Mouse (Mus musculus): ENCODE data around the gene Pygl. TPM values are rescaled to one million over a fixed set of nuclear protein-coding genes. Genes with fewer than 3 reads are reported as not detected.
"Not testable (repeated sequence)": the region's sequence is repeated elsewhere in the genome, so short reads cannot be mapped to it uniquely, and the experiment has no call there.

The Pygl gene
- polyA plus RNA-seq, 1 experiment, result 2.0 TPM

DNA sequence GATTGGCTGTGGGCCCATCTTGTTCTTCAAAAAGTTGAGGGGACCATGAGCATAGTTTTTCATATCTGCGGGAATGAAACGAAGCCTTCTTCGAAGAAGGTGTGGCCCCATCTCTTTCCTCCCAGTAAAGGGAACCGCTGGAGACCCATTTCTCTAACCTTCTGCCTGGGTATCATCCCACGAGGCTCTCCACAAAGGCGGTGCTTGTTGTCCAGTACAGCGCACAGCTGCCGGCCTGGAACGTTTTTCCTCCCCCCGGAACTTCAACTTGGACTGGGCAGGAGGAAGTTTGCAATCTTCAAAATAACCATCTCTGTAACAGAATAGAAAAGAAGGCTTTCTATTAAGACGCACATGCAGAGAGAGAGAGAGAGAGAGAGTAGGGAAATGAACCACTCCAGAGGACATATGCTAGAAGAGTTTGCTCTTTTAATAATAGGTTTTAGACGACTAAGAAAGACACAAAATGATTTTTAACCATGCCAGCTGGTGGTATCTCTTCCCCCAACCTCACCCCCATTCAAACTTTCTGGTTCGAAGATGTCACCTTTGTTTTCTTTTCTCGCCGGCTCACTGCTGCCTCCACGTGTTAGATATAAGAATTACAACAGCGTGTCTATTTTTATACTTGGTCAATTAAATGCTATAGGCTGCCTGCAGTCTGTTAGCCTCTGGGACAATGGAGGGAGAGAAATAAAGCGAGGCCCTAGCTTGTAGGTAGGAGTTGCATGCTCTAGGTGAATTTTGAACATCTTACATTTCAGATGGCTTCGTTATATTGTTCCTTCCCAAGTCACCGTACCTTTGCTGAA is 86.4 kb downstream of the Pygl start:
- Histone ChIP-seq H3K27me3 (ENCODE audit: control insufficient read depth, insufficient read depth, low read length) (no peaks in the 10 kb centered on the region), H3K27ac (ENCODE audit: control insufficient read depth, insufficient read depth, low read depth, low read length) (no peak overlapping the region)

DNA sequence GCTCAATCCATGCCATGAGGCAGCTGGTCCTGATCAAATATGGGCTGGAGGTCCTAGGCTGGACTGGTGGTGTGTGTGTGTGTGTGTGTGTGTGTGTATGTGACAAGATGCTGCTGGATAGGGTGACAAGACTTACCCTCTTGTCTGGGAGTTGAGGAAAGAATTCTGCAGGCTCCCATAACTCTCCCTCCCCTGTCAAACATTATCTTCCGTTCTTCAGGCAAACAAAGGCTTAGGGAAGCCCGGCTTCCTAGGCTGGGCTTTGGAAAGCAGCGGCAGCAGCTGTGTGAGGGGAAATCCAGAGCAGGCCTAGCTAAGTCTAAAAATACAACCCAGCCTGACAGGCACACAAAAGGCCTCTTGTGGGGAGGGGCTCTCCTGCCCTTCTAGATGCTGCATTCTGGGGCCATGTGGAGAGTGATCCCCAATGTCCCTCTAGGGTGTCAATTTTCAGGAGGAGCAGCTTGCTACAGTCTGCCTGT is 87.1 kb downstream of the Pygl start:
- H3K4me3 ChIP-seq (ENCODE audit: control insufficient read depth, low read depth, low read length); H3K27me3 ChIP-seq (ENCODE audit: control insufficient read depth, insufficient read depth, low read length); H3K36me3 ChIP-seq (ENCODE audit: control insufficient read depth, insufficient read depth, low read length); H3K4me1 ChIP-seq (ENCODE audit: control insufficient read depth, insufficient read depth, low read length); H3K27ac ChIP-seq (ENCODE audit: control insufficient read depth, insufficient read depth, low read depth, low read length): not testable (repeated sequence)

More for the DNA sequence above, 86.4 kb downstream of the Pygl start:
- Histone ChIP-seq H3K4me1 (ENCODE audit: control insufficient read depth, insufficient read depth, low read length) (peaks cover 5% of the 10 kb centered on the region), H3K36me3 (ENCODE audit: control insufficient read depth, insufficient read depth, low read length) (no peaks in the 10 kb centered on the region), H3K4me3 (ENCODE audit: control insufficient read depth, low read depth, low read length) (no peak overlapping the region)
- TF ChIP-seq POLR2A (IDR thresholded peaks at IDR 0.05; ENCODE audit: control insufficient read depth, low read depth, low read length) (no peak), CTCF (IDR thresholded peaks at IDR 0.05; ENCODE audit: control insufficient read depth, insufficient read depth, insufficient replicate concordance, low read depth, low read length) (no peak)

DNA sequence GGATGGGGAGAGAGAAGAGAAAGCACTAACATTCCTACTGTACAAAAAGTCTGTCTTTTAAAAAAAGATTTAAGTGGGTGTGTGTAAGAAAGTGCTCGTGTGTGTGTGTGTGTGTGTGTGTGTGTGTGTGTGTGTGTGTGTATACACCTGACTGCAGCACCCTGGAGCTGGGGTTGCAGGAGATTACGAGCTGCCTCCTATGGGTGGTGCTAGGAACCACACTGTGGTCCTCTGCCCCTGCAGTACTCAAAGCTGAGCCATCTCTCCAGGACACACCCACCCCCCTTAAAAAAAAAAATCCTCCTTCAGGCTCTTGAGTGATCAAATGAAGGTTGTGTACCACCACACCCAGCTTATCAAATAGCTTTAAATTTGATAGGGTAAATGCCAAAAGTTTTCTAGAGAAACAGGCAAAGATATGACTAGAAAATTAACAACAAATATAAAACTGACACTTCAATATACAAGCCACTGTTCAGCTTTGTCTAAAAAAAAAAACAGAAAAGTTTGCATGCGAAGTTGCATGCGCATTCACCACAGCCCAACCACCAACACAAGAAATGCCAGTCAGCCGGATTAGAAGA is 90.2 kb downstream of the Pygl start:
- TF ChIP-seq CTCF (IDR thresholded peaks at IDR 0.05; ENCODE audit: control insufficient read depth, insufficient read depth, insufficient replicate concordance, low read depth, low read length) (no peak), POLR2A (IDR thresholded peaks at IDR 0.05; ENCODE audit: control insufficient read depth, low read depth, low read length) (no peak)
- H3K27me3 ChIP-seq (ENCODE audit: control insufficient read depth, insufficient read depth, low read length), result no peaks in the 10 kb centered on the region

More for the DNA sequence above, 90.2 kb downstream of the Pygl start:
- H3K4me3 ChIP-seq (ENCODE audit: control insufficient read depth, low read depth, low read length), result no peak overlapping the region
- no peak overlapping the region for H3K27ac ChIP-seq (ENCODE audit: control insufficient read depth, insufficient read depth, low read depth, low read length)
- H3K36me3 ChIP-seq (ENCODE audit: control insufficient read depth, insufficient read depth, low read length), result no peaks in the 10 kb centered on the region
- H3K4me1 ChIP-seq (ENCODE audit: control insufficient read depth, insufficient read depth, low read length), result no peaks in the 10 kb centered on the region

Other genes with a start within 250 kb of the Pygl start
- gene Sav1, start 244.5 kb downstream of the Pygl start, polyA plus RNA-seq (2012; rRNA removed), result 41.5 and 45.0 TPM in 2 replicates
- gene Nin, start 117.8 kb downstream of the Pygl start, polyA plus RNA-seq (2012; rRNA removed), result 0.36 and 0.79 TPM in 2 replicates
- not detected in 2 replicates for gene Abhd12b, start 77.3 kb downstream of the Pygl start, polyA plus RNA-seq (2012; rRNA removed)
- 0.32 and 0.61 TPM in 2 replicates for gene Trim9, start 116.1 kb upstream of the Pygl start, polyA plus RNA-seq (2012; rRNA removed)
- gene Tmx1, start 221.6 kb upstream of the Pygl start, polyA plus RNA-seq (2012; rRNA removed), result 10.8 and 14.1 TPM in 2 replicates

Measured in testis, adult 2 months (tissue).